Mouse (Mus musculus) adipocyte (in vitro differentiated cells): ENCODE results near the gene Cdcp1.

Experiments used
- DNase-seq: peaks from one replicate; pipeline ENCODE4 v3.0.0-alpha.2; 2016; ENCODE audit warnings: low spot score

The Cdcp1 gene

DNA sequence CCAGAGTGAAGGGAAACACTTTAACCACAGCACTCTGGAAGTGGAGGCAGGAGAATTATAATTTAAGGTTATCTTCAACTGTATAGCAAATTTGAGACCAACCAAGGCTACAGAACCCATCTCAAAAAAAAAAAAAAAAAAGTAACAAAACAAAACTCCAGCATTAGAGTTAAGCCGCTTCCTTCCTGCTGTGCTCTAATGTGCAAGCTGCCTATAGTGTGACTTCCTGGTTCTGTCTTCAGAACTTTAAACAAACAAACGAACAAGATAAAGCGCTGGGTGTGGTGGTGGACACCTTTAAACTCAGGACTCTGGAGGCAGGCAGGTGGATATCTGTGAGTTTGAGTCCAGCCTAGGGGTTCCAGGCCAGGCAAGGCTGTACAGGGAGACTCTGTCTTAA is 63.8 kb downstream of the Cdcp1 start:
- no peak for DNase-seq

- DNase-seq: no peak
Observed at GRCm38 (mm10) chr9:123151561-123151960, 64.3 kb downstream of the Cdcp1 start.

- peak; percentile 77 for DNase-seq
Observed at GRCm38 (mm10) chr9:123150241-123151020, 65.4 kb downstream of the Cdcp1 start, which contains the start of gene Clec3b. Clec3b (plus strand) TSS chr9:123150946.

- DNase-seq: no peak
Observed at GRCm38 (mm10) chr9:123148430-123148829, 67.4 kb downstream of the Cdcp1 start.

DNA sequence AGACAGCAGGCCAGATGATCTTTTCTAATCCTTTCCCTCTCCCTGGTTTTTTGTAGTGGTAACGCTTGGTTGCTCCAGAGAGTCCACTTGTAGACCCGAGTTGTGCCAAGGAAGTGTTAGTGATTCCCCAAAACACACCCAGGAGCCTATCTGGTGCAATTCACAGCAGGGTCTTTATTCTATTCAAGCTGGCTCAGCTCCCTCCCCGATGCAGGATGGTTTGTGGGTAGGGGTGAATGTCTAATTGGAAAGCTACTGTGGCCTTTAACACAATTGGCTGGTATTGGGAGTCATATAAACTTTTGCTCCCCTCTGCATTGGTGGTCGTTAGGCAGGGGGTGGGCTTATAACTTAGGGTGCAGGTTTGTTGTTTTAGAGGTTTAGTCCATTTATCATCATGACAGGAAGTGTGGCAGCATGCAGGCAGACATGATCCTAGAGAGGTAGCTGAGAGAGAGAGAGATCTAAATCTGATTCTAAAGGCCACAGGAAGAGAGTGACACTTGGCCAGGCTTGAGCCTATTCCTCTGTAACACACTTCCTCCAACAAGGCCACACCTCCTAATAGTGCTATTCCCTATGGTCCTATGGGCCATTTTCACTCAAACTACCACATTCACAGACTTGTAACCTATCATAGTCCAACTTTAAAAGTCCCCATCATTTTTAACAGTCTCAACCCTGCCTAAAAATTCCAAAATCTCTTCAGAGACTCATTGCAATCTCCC is 75.8 kb downstream of the Cdcp1 start:
- no peak for DNase-seq

DNA sequence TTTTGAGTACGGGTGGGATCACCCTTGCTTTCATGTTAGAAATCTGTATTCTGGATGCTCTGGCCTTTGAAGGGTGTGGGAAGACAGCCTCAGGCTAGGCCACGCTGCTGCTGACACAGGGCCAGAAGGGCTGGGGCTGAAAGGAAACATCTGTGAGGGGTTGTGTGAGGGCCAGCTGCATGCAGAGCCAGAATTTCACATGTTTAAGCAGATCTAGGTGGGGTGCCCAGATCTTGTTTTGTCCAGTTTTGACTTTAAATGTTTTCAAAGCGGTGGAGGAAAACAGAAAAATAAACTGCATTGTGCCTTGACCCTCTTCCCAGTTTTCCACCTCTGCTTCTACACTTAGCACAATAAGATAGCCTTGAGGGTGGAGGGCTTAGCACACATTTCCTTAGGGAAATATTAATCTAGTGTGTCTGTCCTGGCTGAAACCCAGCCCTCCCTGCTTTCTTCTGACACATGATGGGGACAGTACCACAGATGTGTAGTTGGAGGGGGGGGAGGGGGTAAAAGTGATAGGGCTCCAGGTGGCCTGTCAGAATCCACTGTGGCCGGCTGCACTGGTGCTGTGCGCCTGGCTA is 76.9 kb downstream of the Cdcp1 start:
- peak; percentile 67 for DNase-seq

DNA sequence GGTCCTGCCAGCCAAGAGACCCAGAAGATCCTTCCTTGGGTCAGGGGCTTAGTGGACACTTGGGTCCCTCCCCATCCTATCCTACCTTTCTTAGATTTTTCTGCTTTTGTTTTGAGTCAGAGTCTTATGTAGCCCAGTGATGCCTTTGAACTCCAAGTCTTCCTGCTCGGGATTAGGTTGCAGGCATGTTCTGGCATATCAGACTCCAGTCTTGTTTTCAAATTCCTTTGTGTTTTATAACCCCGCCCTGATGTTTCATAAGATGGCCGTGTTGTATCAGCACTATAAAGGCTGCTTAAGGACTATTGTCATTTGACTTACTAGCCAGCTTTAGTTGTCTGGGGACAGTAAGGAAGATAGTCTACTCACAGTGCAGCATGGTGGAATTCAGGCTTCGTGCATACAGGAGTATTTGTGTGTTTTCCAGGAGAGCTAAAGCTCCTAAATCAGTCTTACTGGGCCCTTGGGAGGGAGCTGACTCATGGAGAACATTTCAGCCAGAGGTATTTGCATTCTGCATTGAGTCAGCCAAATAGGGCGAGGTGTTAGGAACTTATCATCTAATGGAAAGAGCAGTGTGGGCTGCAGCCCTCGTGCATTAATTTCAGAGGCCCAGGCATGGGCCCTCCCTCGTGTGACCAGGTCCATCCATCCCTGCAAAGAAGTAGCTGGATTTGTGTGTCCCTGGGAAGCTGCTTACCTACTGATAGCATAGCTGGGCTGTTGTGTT is 78.7 kb downstream of the Cdcp1 start:
- DNase-seq: peak; percentile 65

GRCm38 (mm10) chr9:123132994-123133393 is 82.8 kb downstream of the Cdcp1 start:
- DNase-seq: no peak

DNA sequence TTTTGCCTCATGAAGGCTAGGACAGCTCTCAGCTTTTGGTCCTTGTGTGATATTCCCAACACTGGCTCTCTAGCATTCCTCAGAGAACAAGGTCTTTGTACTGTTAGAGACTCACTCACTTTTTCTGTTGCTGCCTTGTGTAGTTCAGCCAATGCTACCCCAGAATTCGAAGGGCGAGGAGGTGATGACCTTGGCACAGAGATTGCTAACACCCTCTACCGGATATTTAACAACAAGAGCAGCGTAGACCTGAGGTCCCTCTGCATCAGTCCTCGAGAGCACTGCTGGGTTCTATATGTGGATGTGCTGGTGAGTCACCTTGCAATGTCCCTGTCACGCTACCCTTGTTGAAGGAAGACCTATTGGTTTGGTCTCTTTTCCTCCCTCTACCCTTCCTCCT is 88.2 kb downstream of the Cdcp1 start:
- no peak for DNase-seq

DNA sequence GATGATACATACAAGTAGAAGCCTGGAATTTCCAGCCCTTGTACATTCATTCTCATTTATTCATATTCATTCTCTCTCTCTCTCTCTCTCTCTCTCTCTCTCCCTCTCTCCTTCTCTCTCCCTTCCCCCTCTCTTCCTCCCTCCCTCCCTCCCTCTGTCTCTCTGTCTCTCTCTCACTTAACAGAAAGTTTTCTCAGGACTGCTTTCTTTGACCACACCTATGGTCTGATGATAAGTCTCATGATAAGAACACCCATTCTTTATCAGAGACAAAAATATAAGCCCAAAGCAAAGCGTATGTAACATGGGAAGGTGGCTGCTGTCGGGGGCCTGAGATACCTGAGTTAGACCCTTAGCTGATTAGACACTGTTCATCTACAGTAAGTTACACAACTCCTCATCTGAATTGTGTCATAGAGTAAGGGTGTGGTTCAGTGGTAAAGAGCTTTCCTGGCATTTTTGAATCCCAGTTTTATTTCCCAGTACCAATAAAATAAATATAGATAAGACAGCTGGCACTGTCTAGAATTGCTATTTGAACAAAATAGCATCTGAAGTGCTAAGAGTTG is 91.3 kb downstream of the Cdcp1 start:
- DNase-seq: no peak

GRCm38 (mm10) chr9:123123571-123124412 is 92.0 kb downstream of the Cdcp1 start:
- DNase-seq: peak; percentile 66

- DNase-seq: no peak
Observed at GRCm38 (mm10) chr9:123123017-123123416, 92.8 kb downstream of the Cdcp1 start.
